Mouse (Mus musculus): Measurements from ENCODE around the gene Vmn1r116. TPM values are rescaled to one million over a fixed set of nuclear protein-coding genes. Genes with fewer than 3 reads are reported as not detected.
"Not testable (repeated sequence)": the region's sequence is repeated elsewhere in the genome, so short reads cannot be mapped to it uniquely, and the experiment has no call there.

The Vmn1r116 gene
- total RNA-seq (2021) (not detected), polyA plus RNA-seq (2012; rRNA removed) (not detected in 2 replicates)
- long read RNA-seq = 0 reads

DNA sequence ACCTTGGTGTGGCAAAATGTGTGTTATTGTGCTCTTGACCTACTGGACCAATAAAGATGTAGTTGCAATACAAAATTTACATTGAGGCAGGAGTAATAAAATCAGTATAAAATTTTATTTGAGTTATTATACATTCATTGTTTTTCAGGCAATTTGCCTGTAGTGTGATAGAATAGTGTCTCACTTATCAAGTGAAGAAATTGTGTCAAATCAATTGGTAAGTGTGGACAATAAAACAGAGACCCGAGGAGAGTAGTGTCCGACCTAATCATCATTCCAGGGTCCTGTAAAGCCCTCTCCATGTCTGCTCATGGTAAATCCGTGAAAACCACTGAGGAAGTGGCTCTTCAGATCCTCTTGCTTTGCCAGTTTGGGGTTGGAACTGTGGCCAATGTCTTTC lies at the start of gene Vmn1r116:
Gene Vmn1r116, plus strand, starts transcription at position 301 of the 400 bp plus-strand sequence.
- not testable (repeated sequence) for DNase-seq

DNA sequence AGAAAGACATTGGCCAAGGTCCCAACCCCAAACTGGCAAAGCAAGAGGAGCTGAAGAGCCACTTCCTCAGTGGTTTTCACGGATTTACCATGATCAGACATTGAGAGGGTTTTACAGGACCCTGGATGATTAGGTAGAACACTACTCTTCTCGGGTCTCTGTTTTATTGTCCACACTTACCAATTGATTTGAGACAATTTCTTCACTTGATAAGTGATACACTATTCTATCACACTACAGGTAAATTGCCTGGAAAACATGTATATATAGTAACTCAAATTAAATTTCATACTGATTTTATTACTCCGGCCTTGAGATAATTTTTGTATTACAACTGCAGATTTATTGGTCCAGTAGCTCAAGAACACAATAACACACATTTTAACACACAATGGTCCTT lies 27.2 kb upstream of the Vmn1r116 start, which contains the start of gene Vmn1r115:
Gene Vmn1r115, minus strand, starts transcription at position 101 of the 400 bp plus-strand sequence.
- DNase-seq = not testable (repeated sequence)

DNA sequence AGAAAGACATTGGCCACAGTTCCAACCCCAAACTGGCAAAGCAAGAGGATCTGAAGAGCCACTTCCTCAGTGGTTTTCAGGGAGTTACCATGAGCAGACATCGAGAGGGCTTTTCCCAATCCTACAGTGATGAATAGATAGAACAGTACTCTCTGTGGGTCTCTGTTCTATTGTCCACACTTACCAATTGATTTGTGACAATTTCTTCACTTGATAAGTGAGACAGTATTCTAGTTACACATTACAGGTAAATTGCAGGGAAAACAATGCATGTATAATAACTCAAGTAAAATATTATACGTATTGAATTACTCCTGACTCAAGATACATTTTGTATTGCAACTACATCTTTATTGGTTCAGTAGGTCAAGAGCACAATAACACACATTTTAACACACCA lies 12.0 kb downstream of the Vmn1r116 start, which contains the start of gene Vmn1r117:
Gene Vmn1r117, minus strand, starts transcription at position 101 of the 400 bp plus-strand sequence.
- not testable (repeated sequence) for DNase-seq

DNA sequence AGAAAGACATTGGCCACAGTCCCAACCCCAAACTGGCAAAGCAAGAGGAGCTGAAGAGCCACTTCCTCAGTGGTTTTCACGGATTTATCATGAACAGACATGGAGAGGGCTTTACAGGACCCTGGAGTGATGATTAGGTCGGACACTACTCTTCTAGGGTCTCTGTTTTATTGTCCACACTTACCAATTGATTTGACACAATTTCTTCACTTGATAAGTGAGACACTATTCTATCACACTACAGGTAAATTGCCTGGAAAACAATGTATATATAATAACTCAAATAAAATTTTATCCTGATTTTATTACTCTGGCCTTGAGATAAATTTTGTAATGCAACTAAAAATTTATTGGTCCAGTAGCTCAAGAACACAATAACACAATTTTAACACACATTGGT lies 40.2 kb downstream of the Vmn1r116 start, which contains the start of gene Vmn1r118:
Gene Vmn1r118, minus strand, starts transcription at position 101 of the 400 bp plus-strand sequence.
- not testable (repeated sequence) for DNase-seq

Other genes starting within 250 kb of the Vmn1r116 start
- gene Vmn1r107, start 203.3 kb upstream of the Vmn1r116 start, total RNA-seq (2021) = not detected
- gene Vmn1r107, start 203.3 kb upstream of the Vmn1r116 start, polyA plus RNA-seq (2012; rRNA removed) = not detected in 2 replicates
- not detected for gene Vmn1r111, start 169.0 kb upstream of the Vmn1r116 start, total RNA-seq (2021)
- not detected in 2 replicates for gene Vmn1r111, start 169.0 kb upstream of the Vmn1r116 start, polyA plus RNA-seq (2012; rRNA removed)
- not detected for gene Gm10668, start 141.6 kb upstream of the Vmn1r116 start, total RNA-seq (2021)
- gene Gm10668, start 141.6 kb upstream of the Vmn1r116 start, polyA plus RNA-seq (2012; rRNA removed) = not detected in 2 replicates
- not detected for gene Vmn1r112, start 101.1 kb upstream of the Vmn1r116 start, total RNA-seq (2021)
- gene Vmn1r112, start 101.1 kb upstream of the Vmn1r116 start, polyA plus RNA-seq (2012; rRNA removed) = not detected in 2 replicates
- gene Vmn1r113, start 85.0 kb upstream of the Vmn1r116 start, total RNA-seq (2021) = not detected
- not detected in 2 replicates for gene Vmn1r113, start 85.0 kb upstream of the Vmn1r116 start, polyA plus RNA-seq (2012; rRNA removed)
- not detected for gene Vmn1r114, start 60.1 kb upstream of the Vmn1r116 start, total RNA-seq (2021)
- not detected in 2 replicates for gene Vmn1r114, start 60.1 kb upstream of the Vmn1r116 start, polyA plus RNA-seq (2012; rRNA removed)
- gene Vmn1r115, start 27.3 kb upstream of the Vmn1r116 start, total RNA-seq (2021) = not detected
- not detected in 2 replicates for gene Vmn1r115, start 27.3 kb upstream of the Vmn1r116 start, polyA plus RNA-seq (2012; rRNA removed)
- gene Vmn1r117, start 11.9 kb downstream of the Vmn1r116 start, total RNA-seq (2021) = not detected
- not detected in 2 replicates for gene Vmn1r117, start 11.9 kb downstream of the Vmn1r116 start, polyA plus RNA-seq (2012; rRNA removed)
- not detected for gene Vmn1r118, start 40.1 kb downstream of the Vmn1r116 start, total RNA-seq (2021)
- gene Vmn1r118, start 40.1 kb downstream of the Vmn1r116 start, polyA plus RNA-seq (2012; rRNA removed) = not detected in 2 replicates
- gene Vmn1r119, start 140.2 kb downstream of the Vmn1r116 start, total RNA-seq (2021) = not detected
- not detected in 2 replicates for gene Vmn1r119, start 140.2 kb downstream of the Vmn1r116 start, polyA plus RNA-seq (2012; rRNA removed)
- gene Vmn1r120, start 181.5 kb downstream of the Vmn1r116 start, total RNA-seq (2021) = not detected
- not detected in 2 replicates for gene Vmn1r120, start 181.5 kb downstream of the Vmn1r116 start, polyA plus RNA-seq (2012; rRNA removed)
- gene Vmn1r121, start 226.3 kb downstream of the Vmn1r116 start, total RNA-seq (2021) = not detected
- not detected in 2 replicates for gene Vmn1r121, start 226.3 kb downstream of the Vmn1r116 start, polyA plus RNA-seq (2012; rRNA removed)